Mouse (Mus musculus) stomach, embryonic 15.5 days (tissue): Measurements from ENCODE around the gene Rpp21. TPM values are rescaled to one million over a fixed set of nuclear protein-coding genes. Genes with fewer than 3 reads are reported as not detected.

ENCODE experiments used
- ATAC-seq: fragments of 200-750 bp; cut with Nextera tagmentation; 2 replicates; pipeline ENCODE4 v1.8.0; 2017; ENCODE audit warnings: low read depth, moderate number of reproducible peaks, moderate TSS enrichment; ENCODE audit not compliant: insufficient read depth, low FRiP score
- H3K27ac ChIP-seq: fragments of 300-500 bp; sonication (generic); 2 replicates; pipeline ENCODE4 v1.5.1; 2015; ENCODE audit warnings: mild to moderate bottlenecking, inconsistent platforms
- H3K27me3 ChIP-seq: fragments of 300-500 bp; sonication (generic); replicated peaks from 2 replicates; pipeline ENCODE4 v1.6.1; 2015; ENCODE audit warnings: inconsistent platforms
- H3K36me3 ChIP-seq: fragments of 300-500 bp; sonication (generic); 2 replicates; pipeline ENCODE4 v1.6.1; 2015; ENCODE audit warnings: inconsistent platforms
- H3K4me1 ChIP-seq: fragments of 300-500 bp; sonication (generic); 2 replicates; pipeline ENCODE4 v1.6.1; 2015; ENCODE audit warnings: inconsistent platforms
- H3K4me2 ChIP-seq: fragments of 300-500 bp; sonication (generic); 2 replicates; pipeline ENCODE4 v1.6.1; 2015; ENCODE audit warnings: mild to moderate bottlenecking, inconsistent platforms
- H3K4me3 ChIP-seq: fragments of 300-500 bp; sonication (generic); replicated peaks from 2 replicates; pipeline ENCODE4 v1.5.1; 2015; ENCODE audit warnings: inconsistent platforms
- H3K9ac ChIP-seq: fragments of 300-500 bp; sonication (generic); 2 replicates; pipeline ENCODE4 v1.6.1; 2015; ENCODE audit warnings: inconsistent platforms
- H3K9me3 ChIP-seq: fragments of 300-500 bp; sonication (generic); 2 replicates; pipeline ENCODE4 v1.6.1; 2016; ENCODE audit warnings: inconsistent platforms
- WGBS: fragments of 180-500 bp; shearing (Covaris S2); methylation state at CpG from one replicate; pipeline ENCODE4 v1.1.7; 2015; 5-methylcytosine and 5-hydroxymethylcytosine counted together
- polyA plus RNA-seq: library from polyadenylated mRNA; unstranded; fragments of >200 nt; fragmentation: Nextera tagmentation; extraction: Ambion mirVana; gene quantifications from 2 replicates; pipeline ENCODE4 v1.2.1, GENCODE M21; 2015

Gene Rpp21
- polyA plus RNA-seq, 1 experiment from 2014 or later: 124 TPM

DNA sequence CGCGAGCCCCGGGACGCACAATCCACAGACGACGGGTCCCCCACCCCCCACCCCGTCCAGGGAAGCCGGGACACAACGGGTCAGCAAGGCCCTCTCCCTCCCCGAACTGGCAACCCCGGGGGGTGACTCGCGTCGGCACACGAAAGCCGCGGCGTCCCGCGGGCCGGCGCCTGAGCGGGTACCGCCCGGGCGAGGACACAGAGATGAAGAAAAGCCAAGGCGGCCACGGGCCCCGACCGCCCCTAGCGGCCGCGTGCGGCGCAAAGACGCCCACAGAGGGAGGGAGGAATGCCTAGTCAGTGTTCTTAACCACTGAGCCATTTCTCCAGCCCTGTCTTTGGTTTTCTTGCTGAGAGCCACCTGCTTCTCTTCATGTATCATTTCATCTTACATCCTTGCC is 26.6 kb downstream of the Rpp21 start:
- ATAC-seq: no peak
- H3K4me1 ChIP-seq: no peaks in the 10 kb centered on the region
- no peak overlapping the region for H3K4me2 ChIP-seq
- 7% methylated on average over 36 of the region's 36 CpGs for WGBS
- no peak overlapping the region for H3K9ac ChIP-seq
- peaks cover 36% of the 10 kb centered on the region for H3K27me3 ChIP-seq
- H3K9me3 ChIP-seq: no peaks in the 10 kb centered on the region
- no peak overlapping the region for H3K27ac ChIP-seq
- H3K4me3 ChIP-seq: no peak overlapping the region
- H3K36me3 ChIP-seq: no peaks in the 10 kb centered on the region

DNA sequence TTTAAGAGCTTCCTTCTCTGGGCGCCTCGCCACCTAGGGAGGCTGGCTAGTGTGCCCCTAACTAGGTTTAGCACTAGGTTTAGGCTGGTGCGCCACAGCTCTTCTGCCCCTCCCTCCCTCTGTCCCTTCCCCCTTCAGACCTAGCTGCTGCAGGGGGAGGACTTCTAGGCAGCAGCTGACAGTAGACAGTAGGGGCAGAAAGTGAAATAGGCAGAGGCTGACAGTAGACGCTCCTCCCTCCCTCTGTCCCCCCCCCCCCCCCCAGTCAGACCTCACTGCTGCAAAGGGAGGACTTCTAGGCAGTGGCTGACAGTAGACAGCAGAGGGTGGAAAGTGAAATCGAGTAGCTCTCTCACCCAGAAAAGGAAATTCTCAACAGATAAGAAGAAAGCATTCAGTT is 28.8 kb downstream of the Rpp21 start:
- no peak overlapping the region for H3K4me2 ChIP-seq
- no peak overlapping the region for H3K9ac ChIP-seq
- no peak for ATAC-seq
- H3K27ac ChIP-seq: no peak overlapping the region
- no peaks in the 10 kb centered on the region for H3K36me3 ChIP-seq
- WGBS: 7% methylated on average over 5 of the region's 5 CpGs
- no peak overlapping the region for H3K4me3 ChIP-seq
- H3K9me3 ChIP-seq: no peaks in the 10 kb centered on the region
- H3K27me3 ChIP-seq: peaks cover 47% of the 10 kb centered on the region
- no peaks in the 10 kb centered on the region for H3K4me1 ChIP-seq

DNA sequence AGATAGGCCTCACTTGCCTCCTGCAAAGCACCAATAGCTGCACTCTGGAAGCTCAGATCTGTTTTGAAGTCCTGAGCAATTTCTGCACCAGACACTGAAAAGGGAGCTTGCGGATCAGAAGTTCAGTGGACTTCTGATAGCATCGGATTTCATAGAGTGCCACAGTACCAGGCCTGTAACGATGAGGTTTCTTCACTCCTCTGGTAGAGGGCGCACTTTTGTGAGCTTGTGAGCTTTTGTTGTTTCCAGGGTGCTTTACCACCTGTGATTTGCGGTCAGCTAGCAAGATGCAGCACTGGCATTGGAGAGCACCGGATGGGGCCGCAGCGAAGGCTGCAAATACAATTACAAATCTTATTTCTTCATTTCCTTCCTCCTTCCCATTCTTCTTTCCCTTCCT is 30.9 kb downstream of the Rpp21 start:
- ATAC-seq: no peak
- no peak overlapping the region for H3K4me3 ChIP-seq
- H3K4me1 ChIP-seq: no peaks in the 10 kb centered on the region
- H3K9me3 ChIP-seq: no peaks in the 10 kb centered on the region
- H3K36me3 ChIP-seq: no peaks in the 10 kb centered on the region
- no peak overlapping the region for H3K4me2 ChIP-seq
- peaks cover 45% of the 10 kb centered on the region for H3K27me3 ChIP-seq
- H3K27ac ChIP-seq: no peak overlapping the region
- WGBS: 18% methylated on average over 8 of the region's 8 CpGs
- no peak overlapping the region for H3K9ac ChIP-seq

DNA sequence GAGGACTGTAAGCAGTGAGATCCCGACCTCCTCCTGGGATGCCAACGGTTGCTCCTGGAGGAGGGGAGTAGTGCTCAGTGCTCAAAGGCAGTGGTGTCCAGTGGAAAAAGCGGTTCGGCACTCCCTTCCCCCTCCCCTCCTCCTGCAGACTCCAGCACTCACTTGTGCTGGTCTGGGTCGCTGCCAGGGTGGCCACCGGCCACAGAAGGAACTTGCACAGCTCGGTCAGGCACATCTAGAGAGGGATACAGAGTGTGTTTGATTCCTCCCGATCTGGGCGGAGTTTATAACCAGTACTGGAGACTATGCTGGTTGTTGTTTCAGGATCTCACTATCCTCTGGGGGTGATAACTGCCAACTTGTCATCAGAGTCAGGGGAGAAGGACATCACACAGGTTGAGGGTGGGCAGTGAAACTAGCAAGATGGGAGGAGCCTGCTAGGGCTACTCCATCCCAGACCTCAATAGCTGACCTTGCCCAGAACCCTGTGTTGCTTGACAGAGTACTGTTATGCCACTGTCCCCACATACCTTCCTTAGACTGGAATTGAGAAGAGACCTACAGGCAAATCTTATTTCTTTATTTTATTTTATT is 32.5 kb downstream of the Rpp21 start:
- Histone ChIP-seq H3K4me2 (no peak overlapping the region), H3K27ac (no peak overlapping the region), H3K36me3 (no peaks in the 10 kb centered on the region), H3K4me3 (no peak overlapping the region), H3K9ac (no peak overlapping the region), H3K9me3 (no peaks in the 10 kb centered on the region), H3K4me1 (no peaks in the 10 kb centered on the region), H3K27me3 (peaks cover 48% of the 10 kb centered on the region)
- WGBS: 12% methylated on average over 9 of the region's 9 CpGs
- no peak for ATAC-seq

DNA sequence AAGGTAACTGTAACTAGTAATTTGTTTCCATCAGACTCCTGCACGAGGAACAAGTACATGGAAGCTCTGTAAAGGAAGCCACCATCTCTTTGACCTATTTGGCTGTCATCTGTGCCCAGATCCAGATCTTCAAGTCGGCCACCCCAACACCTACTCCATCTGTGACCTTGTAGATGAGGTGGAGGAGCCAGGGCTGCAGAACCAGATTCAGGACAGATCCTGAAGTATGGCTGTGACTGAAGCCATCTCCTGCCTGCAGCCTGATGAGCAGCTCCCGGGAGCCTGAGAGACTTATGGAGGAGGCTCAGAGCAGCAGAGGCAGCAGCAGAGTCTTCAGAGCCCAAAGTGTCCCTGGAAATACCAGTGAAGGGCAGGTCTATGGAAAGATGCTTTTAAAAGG is 33.4 kb downstream of the Rpp21 start:
- H3K36me3 ChIP-seq: no peaks in the 10 kb centered on the region
- no peaks in the 10 kb centered on the region for H3K9me3 ChIP-seq
- H3K27ac ChIP-seq: no peak overlapping the region
- no peak for ATAC-seq
- H3K4me2 ChIP-seq: no peak overlapping the region
- 39% methylated on average over 3 of the region's 3 CpGs for WGBS
- no peak overlapping the region for H3K9ac ChIP-seq
- peaks cover 40% of the 10 kb centered on the region for H3K27me3 ChIP-seq
- no peak overlapping the region for H3K4me3 ChIP-seq
- H3K4me1 ChIP-seq: no peaks in the 10 kb centered on the region

DNA sequence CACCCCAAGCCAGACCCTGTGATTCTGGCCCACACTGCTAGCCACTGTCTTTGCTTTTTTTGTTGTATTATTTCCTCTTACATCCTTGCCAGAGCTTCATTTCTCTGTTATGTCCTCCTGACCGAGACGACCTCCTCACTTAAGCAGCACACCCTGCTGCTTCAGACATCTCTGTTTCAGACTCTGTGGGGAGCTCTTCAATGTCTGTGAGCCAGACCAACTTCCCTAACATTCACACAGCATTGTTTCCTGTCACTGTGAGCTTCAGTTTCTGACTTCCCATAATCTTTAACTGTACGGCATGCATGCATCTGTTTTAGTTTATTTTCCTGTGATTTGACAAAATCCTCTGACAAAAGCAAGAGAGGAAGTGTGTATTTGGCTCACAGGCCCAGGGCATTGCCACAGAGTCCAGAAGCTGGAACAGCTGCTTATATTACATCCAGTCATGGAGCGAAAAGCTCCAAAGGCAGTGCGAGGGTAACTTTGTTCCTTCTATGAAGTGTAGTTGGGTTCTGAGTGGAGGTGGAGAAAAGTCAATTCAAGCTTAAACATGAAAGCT is 39.2 kb downstream of the Rpp21 start:
- Histone ChIP-seq H3K4me3 (no peak overlapping the region), H3K9me3 (no peaks in the 10 kb centered on the region), H3K27me3 (peaks cover 41% of the 10 kb centered on the region), H3K36me3 (no peaks in the 10 kb centered on the region), H3K4me1 (no peaks in the 10 kb centered on the region), H3K4me2 (no peak overlapping the region), H3K9ac (no peak overlapping the region), H3K27ac (no peak overlapping the region)
- 59% methylated on average over 5 of the region's 5 CpGs for WGBS
- no peak for ATAC-seq

DNA sequence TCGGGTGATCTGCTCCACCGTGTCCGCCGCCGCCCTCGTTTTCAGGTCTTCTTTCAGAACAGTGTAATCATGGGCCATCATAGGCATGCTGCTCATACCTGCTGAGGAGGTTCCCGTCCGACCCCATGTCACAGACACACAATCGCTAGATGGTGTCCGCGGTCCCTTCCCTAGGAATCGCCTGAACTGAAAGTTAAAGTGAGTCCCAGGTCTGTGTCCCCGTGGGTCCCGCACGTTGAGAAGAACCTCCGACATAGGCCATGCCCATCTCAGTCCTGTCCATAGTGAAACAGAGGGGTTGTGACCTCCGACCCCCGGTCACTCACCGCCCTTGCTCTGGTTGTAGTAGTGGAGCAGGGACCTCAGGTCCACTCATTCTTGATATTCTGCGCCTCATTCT is 42.3 kb downstream of the Rpp21 start:
- peaks cover 48% of the 10 kb centered on the region for H3K27me3 ChIP-seq
- peak overlapping the region; percentile 21; the same call in 1 of the 2 replicates for H3K4me2 ChIP-seq
- ATAC-seq: no peak
- H3K27ac ChIP-seq: no peak overlapping the region
- no peaks in the 10 kb centered on the region for H3K36me3 ChIP-seq
- WGBS: 4% methylated on average over 20 of the region's 20 CpGs
- no peak overlapping the region for H3K9ac ChIP-seq
- no peak overlapping the region for H3K4me3 ChIP-seq
- no peaks in the 10 kb centered on the region for H3K4me1 ChIP-seq
- no peaks in the 10 kb centered on the region for H3K9me3 ChIP-seq

DNA sequence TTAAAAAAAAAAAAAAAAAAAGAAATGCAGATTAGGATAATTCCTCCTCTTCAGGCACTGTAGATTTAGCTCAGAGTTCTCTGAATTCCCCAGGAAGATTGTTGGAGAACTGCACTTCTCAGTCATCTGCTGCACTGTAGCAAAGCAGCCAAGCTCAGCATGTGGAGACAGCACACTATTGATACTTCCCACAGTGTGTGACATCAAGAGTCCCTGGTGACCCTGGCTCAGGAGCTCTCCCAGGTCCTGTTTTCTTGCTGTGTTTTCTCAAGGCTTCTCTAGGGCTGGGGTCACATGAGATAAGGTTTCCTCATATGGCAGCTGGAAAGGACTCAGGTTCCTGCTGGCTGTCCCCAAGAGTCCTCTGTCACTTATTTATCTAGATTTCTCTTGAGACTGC is 51.0 kb downstream of the Rpp21 start:
- no peaks in the 10 kb centered on the region for H3K36me3 ChIP-seq
- ATAC-seq: no peak

DNA sequence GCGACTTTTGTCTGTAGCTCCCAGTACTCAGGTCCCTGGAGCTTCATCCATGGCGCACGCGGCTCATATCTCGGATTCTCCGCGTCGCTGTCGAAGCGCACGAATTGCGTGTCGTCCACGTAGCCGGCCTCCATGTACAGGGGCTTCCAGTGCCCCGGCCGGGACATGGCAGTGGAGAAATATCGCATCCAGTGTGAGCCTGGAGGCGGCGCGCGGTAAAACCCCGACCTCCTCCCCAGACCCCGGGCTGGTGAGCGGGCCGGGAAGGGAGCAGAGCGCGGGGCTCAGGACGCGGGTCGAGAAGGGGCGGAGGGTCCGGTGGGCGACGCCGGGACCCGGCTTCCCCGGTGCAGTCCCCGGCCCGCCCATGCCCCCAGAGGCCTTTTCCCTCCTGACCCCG is 52.0 kb downstream of the Rpp21 start:
- H3K4me1 ChIP-seq: peaks cover 5% of the 10 kb centered on the region
- no peaks in the 10 kb centered on the region for H3K36me3 ChIP-seq
- 1% methylated on average over 39 of the region's 41 CpGs for WGBS
- no peak overlapping the region for H3K27ac ChIP-seq
- H3K4me2 ChIP-seq: peak overlapping the region; percentile 75
- H3K9me3 ChIP-seq: no peaks in the 10 kb centered on the region
- peaks cover 25% of the 10 kb centered on the region for H3K27me3 ChIP-seq
- H3K9ac ChIP-seq: no peak overlapping the region
- no peak for ATAC-seq
- H3K4me3 ChIP-seq: peak overlapping the region; percentile 41

More for the DNA sequence above, 51.0 kb downstream of the Rpp21 start:
- H3K9me3 ChIP-seq: no peaks in the 10 kb centered on the region
- H3K9ac ChIP-seq: no peak overlapping the region
- peaks cover 5% of the 10 kb centered on the region for H3K4me1 ChIP-seq
- no peak overlapping the region for H3K4me3 ChIP-seq
- H3K27ac ChIP-seq: no peak overlapping the region
- H3K27me3 ChIP-seq: peaks cover 28% of the 10 kb centered on the region
- H3K4me2 ChIP-seq: no peak overlapping the region

Other genes with a start within 250 kb of the Rpp21 start
- gene H2-T24, start 237.5 kb downstream of the Rpp21 start, polyA plus RNA-seq: 2.6 and 4.2 TPM in 2 replicates
- 11.4 and 14.8 TPM in 2 replicates for gene H2-T23, start 225.2 kb downstream of the Rpp21 start, polyA plus RNA-seq
- 17.3 and 18.8 TPM in 2 replicates for gene H2-T22, start 215.3 kb downstream of the Rpp21 start, polyA plus RNA-seq
- 0.09 and 0.13 TPM in 2 replicates for gene Gm6034, start 215.1 kb downstream of the Rpp21 start, polyA plus RNA-seq
- gene Gm11127, start 199.7 kb downstream of the Rpp21 start, polyA plus RNA-seq: 0.28 and 0.50 TPM in 2 replicates
- gene Gm19684, start 136.4 kb downstream of the Rpp21 start, polyA plus RNA-seq: not detected in 2 replicates
- gene Gm7030, start 128.6 kb downstream of the Rpp21 start, polyA plus RNA-seq: 0.30 TPM in 1 of 2 replicates, not detected in the other
- 0.79 and 0.94 TPM in 2 replicates for gene Gm8909, start 89.5 kb downstream of the Rpp21 start, polyA plus RNA-seq
- 4.5 and 5.6 TPM in 2 replicates for gene H2-T3, start 67.8 kb downstream of the Rpp21 start, polyA plus RNA-seq
- 16.4 and 17.3 TPM in 2 replicates for gene Trim39, start 14.2 kb upstream of the Rpp21 start, polyA plus RNA-seq
- gene H2-M10.2, start 28.4 kb upstream of the Rpp21 start, polyA plus RNA-seq: not detected in 2 replicates
- gene H2-M10.1, start 68.1 kb upstream of the Rpp21 start, polyA plus RNA-seq: not detected in 2 replicates
- not detected in 2 replicates for gene H2-M10.3, start 110.3 kb upstream of the Rpp21 start, polyA plus RNA-seq
- not detected in 2 replicates for gene H2-M10.4, start 204.3 kb upstream of the Rpp21 start, polyA plus RNA-seq